Mouse (Mus musculus) midbrain, embryonic 11.5 days (tissue): ENCODE measurements at regions not wholly inside any gene's neighbourhood (a gene's known extent, or its start where the extent isn't known, plus 50 kb on each side); places are given as distances from the start of the nearest gene placed in this dataset.

Experiments used
- ATAC-seq: fragments of 200-750 bp; cut with Nextera tagmentation; 2 replicates; pipeline ENCODE4 v1.8.0; 2017; ENCODE audit warnings: moderate TSS enrichment, moderate library complexity; ENCODE audit not compliant: low FRiP score
- DNase-seq: peaks from one replicate; pipeline ENCODE4 v3.0.0; 2015; ENCODE audit warnings: low spot score; ENCODE audit errors: missing footprints
- H3K27ac ChIP-seq: fragments of 300-500 bp; sonication (generic); 2 replicates; pipeline ENCODE4 v1.5.1; 2014; ENCODE audit warnings: low read depth, low read length
- H3K27me3 ChIP-seq: fragments of 300-500 bp; sonication (generic); 2 replicates; pipeline ENCODE4 v1.6.1; 2014; ENCODE audit warnings: mild to moderate bottlenecking, low read length, moderate library complexity, mixed read lengths; ENCODE audit not compliant: control insufficient read depth, insufficient read depth
- H3K36me3 ChIP-seq: fragments of 300-500 bp; sonication (generic); 2 replicates; pipeline ENCODE4 v1.6.1; 2014; ENCODE audit warnings: mild to moderate bottlenecking, low read length, moderate library complexity, mixed read lengths; ENCODE audit not compliant: control insufficient read depth, insufficient read depth
- H3K4me1 ChIP-seq: fragments of 300-500 bp; sonication (generic); 2 replicates; pipeline ENCODE4 v1.6.1; 2014; ENCODE audit warnings: low read length; ENCODE audit not compliant: control insufficient read depth, insufficient read depth
- H3K4me2 ChIP-seq: fragments of 300-500 bp; sonication (generic); 2 replicates; pipeline ENCODE4 v1.6.1; 2014; ENCODE audit warnings: mild to moderate bottlenecking, moderate library complexity
- H3K4me3 ChIP-seq: fragments of 300-500 bp; sonication (generic); 2 replicates; pipeline ENCODE4 v1.5.1; 2014; ENCODE audit warnings: low read depth, low read length
- H3K9ac ChIP-seq: fragments of 300-500 bp; sonication (generic); 2 replicates; pipeline ENCODE4 v1.6.1; 2014; ENCODE audit warnings: low read length
- H3K9me3 ChIP-seq: fragments of 300-500 bp; sonication (generic); 2 replicates; pipeline ENCODE4 v1.6.1; 2016; ENCODE audit warnings: low read length; ENCODE audit not compliant: control insufficient read depth
- WGBS: fragments of 180-500 bp; shearing (Covaris S2); extraction: QIAGEN DNeasy Blood & Tissue Kit; methylation state at CpG from one replicate; pipeline ENCODE4 v1.1.7; 2014; 5-methylcytosine and 5-hydroxymethylcytosine counted together

DNA sequence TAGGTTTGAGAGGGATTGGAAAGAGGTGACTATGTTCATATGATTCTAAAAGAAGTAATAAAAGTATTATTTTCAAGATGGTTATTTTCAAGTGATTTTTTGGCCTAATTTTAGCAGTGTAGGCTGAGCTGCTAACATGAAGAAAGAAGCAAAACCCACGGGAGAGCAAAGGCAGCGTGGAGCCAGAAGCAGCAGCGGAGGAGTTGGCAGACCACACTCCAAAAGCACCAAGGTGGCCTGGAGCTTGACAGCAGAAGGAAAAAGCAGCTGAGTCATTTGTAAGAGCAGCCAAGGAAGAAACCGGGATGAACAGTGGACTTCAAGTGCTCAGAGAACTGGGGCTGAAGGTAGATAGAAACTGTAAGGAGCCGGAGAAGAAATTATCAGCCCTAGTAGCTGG, 55.9 kb downstream of the Hdgfl1 start:
- WGBS: 91% methylated on average over 5 of the region's 5 CpGs
- Histone ChIP-seq H3K36me3 (no peaks in the 10 kb centered on the region; the same call in 1 of the 2 replicates), H3K9ac (no peak overlapping the region), H3K4me2 (no peak overlapping the region), H3K27ac (no peak overlapping the region), H3K4me1 (no peaks in the 10 kb centered on the region), H3K4me3 (no peak overlapping the region), H3K9me3 (no peaks in the 10 kb centered on the region), H3K27me3 (no peaks in the 10 kb centered on the region)
- ATAC-seq (no peak), DNase-seq (peak; percentile 33)

DNA sequence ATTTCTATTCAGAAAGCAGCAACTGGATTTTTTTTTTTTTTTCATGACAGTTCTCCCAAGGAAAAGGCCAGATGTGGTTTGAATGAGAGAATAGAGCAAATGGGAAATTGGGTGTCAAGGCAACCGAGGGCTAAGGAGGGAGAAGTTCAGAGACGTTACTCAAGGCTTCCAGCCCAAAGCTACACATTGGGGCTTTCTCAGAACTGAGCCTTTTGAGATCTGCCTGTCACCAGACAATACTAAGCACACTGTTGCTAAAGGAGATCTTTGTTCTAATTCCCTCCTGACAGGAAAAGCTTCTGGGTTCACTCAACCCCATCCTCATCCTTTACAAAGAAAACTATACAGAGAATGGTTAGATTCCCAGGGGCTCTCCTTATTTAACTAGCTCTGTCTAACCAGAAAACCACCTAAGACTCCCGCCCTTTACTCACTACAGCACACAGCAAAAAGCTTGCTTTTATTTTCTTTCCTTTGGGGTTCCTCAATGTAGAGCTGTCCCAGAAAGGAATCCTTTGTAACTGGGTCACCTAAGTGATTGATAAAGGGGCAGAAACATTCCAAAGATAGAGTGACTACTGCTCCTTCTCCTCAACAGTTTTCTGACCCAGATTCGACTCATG, 70.8 kb downstream of the Hdgfl1 start:
- Histone ChIP-seq H3K4me1 (0 out of 2 replicates have a peak, but pooled peaks cover 3% of the 10 kb centered on the region), H3K27me3 (no peaks in the 10 kb centered on the region), H3K36me3 (no peaks in the 10 kb centered on the region), H3K27ac (no peak overlapping the region), H3K4me3 (no peak overlapping the region), H3K4me2 (no peak overlapping the region), H3K9me3 (no peaks in the 10 kb centered on the region), H3K9ac (no peak overlapping the region)
- DNase-seq (peak; percentile 86), ATAC-seq (peak; percentile 79)
- 19% methylated on average over 4 of the region's 4 CpGs for WGBS

DNA sequence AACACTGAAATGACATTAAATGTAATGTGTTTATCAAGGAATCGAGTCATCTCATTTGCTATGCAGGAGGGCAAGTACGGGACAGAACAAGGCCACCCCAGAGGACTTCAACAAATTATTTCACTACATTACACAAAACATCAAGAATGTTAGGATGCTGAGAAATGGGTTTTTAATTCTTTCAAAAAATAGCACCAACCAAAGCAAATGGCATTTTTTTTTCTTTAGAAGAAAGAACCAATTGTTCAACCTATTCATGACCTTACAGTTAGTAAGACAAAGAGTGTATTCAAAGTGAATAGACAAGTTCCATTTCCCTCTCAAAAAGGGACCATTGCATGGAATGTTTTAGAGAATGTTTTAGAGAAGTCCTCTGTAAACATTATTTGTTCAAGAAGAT, 110.5 kb downstream of the Hdgfl1 start:
- peaks cover 4% of the 10 kb centered on the region; the same call in 1 of the 2 replicates for H3K4me1 ChIP-seq
- H3K9ac ChIP-seq: no peak overlapping the region
- ATAC-seq (no peak), DNase-seq (no peak)
- no peak overlapping the region for H3K27ac ChIP-seq
- no peak overlapping the region for H3K4me2 ChIP-seq
- H3K36me3 ChIP-seq: no peaks in the 10 kb centered on the region
- H3K4me3 ChIP-seq: no peak overlapping the region
- no peaks in the 10 kb centered on the region for H3K9me3 ChIP-seq
- WGBS: 83% methylated on average over 2 of the region's 2 CpGs
- H3K27me3 ChIP-seq: no peaks in the 10 kb centered on the region

DNA sequence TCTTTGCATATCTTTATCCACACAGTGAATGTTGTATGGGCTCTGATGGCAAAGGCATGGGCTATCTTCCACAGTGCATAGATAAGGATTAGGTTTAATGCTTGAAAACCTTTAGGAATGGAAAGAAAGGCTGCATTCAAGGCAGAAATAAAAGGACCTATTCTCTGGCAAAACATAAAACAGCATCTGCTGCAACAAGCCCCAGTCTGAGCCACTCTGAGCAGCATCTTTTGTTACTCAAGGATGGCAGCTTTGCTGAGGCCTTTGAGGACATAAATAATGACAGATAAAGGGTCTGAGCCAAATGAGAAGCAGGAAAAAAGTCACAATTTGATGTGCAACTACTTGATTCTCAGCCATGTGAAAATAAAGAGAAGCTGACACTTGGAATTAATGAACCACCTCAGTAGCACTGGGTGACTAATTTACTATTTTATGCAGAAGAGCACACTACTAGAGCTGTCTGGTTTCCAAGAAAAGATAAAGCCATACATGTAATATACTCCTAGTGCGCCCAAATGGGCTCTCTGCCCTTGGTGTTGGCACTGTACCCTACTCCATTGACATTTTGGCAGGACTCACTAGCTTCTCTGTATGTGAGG, 112.9 kb downstream of the Hdgfl1 start:
- WGBS: 41% methylated on average over 1 of the region's 1 CpGs
- peak; percentile 91 for ATAC-seq

More for the DNA sequence above, 112.9 kb downstream of the Hdgfl1 start:
- peak; percentile 85 for DNase-seq
- H3K27me3 ChIP-seq: no peaks in the 10 kb centered on the region
- no peaks in the 10 kb centered on the region for H3K9me3 ChIP-seq
- no peak overlapping the region for H3K9ac ChIP-seq
- no peak overlapping the region for H3K4me2 ChIP-seq
- peak overlapping the region; percentile 73 for H3K27ac ChIP-seq
- H3K4me3 ChIP-seq: no peak overlapping the region
- H3K36me3 ChIP-seq: no peaks in the 10 kb centered on the region
- peaks cover 4% of the 10 kb centered on the region; the same call in 1 of the 2 replicates for H3K4me1 ChIP-seq
